Mouse (Mus musculus) T-cell, adult 2 months (primary cell): ENCODE data around the gene Zc3h4.
A peak's percentile ranks its signal among the peaks of the same experiment; 100 is the strongest.

Experiments used
- DNase-seq: peaks from one replicate; pipeline ENCODE4 v3.0.0; 2022; ENCODE audit warnings: low spot score

Zc3h4 gene

DNA sequence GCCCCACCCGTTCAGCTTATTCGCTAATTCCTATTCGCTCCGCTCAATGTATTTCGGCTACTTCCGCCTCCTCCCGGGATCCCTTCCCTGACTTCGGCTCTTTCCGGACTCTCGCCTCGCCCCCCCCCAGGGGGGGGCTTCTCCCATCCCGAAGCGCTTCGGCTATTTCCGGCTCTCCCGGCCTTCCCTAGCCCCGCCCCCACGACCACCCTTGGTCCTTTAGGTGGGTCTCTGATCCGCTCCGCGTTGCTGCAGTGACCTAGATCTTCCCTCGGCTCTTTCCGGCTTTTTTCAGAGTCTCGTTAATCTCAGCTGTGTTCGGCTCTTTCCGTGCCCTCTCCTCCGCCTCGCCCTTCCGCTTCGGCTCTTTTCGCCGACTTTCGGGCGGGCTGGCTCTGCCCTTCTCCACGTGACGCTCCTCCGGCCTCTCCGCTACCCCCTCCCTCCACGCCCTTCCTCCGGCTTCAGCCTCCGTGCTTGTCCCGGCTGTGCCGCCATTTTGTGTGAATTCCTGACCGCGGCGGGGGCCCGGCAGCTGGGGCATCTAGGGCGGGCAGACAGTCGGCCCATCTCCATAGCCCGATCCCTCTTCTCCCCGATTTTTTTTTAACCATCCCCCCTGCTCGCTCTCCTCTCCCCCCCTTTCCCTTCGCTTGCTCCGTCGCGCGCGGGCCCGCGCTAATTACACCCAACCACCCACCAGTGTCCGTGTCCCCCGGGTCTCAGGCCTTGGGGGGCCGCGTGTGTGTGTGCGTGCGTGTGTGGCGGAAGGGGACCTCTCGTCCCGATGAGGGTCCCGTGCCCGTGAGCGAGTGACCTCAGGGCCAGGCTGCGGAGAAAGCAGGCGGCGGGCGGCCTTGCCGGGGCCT, 656 bp upstream of the Zc3h4 start:
- peak; percentile 99 for DNase-seq

GRCm38 (mm10) chr7:16401991-16402431, 1.3 kb downstream of the Zc3h4 start:
- peak; percentile 39 for DNase-seq

GRCm38 (mm10) chr7:16402449-16402848, 1.7 kb downstream of the Zc3h4 start:
- DNase-seq: no peak

DNA sequence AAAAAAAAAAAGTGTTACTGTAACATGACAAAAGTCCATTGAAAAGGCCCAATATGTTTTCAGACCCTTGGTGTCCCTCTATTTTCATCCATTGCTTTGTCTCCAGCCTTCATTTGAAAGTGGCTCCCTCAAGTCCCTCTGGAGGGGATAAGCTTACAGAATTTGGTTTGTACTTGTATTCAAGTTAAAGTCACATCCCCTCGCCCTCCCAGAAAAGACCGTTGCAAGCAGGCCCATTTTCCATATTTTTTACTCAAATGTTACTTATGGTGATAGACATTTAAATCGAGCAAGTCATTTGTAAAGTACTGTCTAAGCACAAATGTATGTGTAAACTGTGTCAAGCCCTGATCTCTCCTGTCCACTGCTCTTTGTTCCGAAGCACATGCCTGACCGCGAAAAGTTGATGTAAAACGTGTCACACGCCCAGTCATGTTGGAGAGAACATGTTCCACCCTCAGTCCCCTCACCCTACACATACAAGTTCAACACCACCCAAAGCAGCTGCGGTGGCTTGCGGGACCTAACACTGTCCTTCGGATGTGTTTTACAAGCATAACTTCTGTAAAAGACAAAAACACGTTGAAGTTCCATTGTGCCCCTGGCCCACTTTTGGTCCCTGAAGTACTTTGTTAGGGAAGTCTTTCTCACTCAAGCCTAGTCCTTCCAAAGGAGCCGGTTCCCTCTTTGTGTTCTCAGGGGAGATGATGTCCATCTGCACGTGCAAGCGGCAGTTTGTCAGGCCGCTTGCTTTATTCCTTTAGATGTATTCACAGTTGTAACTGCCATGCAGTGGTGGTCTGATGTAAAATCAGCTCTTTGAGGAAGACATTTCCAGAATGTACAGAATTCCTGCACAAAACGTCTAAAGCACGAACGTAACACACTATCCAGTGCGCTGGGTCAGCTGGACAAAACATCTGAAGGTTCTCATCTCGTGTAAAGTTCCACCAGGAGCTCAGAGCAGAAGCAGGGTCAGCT, 2.5 kb downstream of the Zc3h4 start:
- no peak for DNase-seq

GRCm38 (mm10) chr7:16404315-16405072, 3.8 kb downstream of the Zc3h4 start:
- DNase-seq: no peak

DNA sequence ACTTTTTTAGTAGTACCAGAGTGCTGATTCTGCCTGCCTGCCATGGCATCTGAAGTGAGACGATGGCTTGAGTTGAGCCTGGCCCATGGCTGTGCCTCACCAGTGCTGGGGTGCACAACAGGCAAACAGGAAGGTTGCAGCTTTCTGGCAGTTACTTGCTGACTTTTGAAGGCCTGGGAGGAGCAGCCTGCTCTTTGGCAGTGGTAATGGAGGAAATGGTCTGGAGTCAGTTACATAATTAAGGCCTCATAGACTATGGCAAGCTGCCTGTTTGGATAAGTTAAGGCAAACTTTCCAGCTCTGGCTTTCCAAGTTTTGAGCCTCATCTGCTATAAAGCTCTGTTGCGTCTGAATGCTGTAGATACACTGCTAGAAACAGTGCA, 4.4 kb downstream of the Zc3h4 start:
- DNase-seq: peak; percentile 33

GRCm38 (mm10) chr7:16405516-16406351, 5.0 kb downstream of the Zc3h4 start:
- peak; percentile 77 for DNase-seq

- DNase-seq: no peak
Measured at GRCm38 (mm10) chr7:16406978-16407377, 6.3 kb downstream of the Zc3h4 start.

- DNase-seq: no peak
Measured at GRCm38 (mm10) chr7:16411100-16411499, 10.4 kb downstream of the Zc3h4 start.

DNA sequence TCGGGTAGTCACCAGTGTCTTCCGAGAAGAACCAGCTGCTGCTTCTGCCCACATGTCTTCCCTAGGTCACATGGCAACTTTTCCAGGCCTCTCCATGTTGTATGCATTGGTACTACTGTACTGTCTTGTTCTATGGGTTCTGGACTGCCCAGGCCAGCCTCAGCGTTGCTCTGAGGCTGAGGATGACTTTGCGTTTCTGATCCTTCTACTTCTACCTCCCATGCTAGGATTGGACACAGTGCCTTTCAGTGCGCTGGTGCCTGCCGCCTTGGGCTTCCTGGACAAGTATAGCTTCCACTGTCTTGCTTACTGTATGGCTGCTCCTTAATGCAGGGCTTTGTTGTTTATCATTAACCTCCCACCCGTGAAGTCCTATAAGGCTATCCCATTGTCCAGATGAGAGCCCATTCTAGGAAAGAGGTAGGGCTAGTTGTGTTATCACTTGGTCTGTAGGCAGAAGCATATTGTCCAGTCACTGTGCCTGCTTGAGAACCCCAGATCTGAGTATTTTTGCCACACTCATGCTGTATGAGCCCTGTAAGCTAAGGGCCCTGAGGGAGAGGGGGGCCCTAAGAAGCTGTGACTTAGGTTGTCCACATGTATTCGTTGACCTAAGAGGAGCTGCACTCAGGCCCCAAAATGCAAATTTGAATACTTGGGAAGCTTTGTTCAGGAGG, 11.6 kb downstream of the Zc3h4 start:
- DNase-seq: no peak

DNA sequence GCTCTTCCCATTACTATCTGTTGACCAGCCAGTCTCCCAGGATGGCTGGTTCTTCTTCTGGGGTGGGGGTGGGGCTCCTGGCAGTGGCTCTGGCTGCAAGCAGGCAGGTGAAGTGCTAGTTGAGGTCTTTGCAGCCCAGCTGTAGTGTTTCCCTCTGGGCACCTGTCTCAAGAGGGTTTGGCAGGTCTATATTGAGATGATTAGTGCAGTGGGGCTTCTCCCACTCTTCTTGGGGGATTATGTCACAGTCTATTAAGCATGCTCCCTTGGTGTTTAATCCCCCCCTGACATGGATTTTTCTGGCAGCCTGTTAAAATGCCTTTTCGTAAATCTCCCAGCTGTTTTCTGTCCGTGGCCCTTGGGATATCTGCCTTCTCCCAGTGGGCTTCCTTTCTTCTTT, 12.2 kb downstream of the Zc3h4 start:
- DNase-seq: no peak

DNA sequence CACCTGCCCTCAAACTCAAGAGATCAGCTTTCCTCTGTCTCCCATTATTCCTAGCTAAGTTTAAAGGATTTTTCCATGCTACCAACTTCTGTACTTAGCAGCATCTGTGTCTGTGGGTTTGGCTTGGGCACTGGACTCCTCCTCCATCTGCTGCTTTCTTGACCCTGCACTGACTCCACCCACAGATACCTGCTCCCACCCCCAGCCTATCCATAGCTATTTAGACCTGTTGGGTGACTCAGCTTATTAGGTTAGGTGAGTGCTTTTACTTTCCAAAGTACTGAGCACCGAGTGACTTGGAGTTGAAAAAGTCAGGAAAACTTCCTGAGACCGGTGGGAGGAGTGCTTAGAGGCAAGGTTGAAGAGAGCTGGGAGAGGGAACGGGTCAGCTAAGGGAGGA, 14.7 kb downstream of the Zc3h4 start:
- DNase-seq: no peak

DNA sequence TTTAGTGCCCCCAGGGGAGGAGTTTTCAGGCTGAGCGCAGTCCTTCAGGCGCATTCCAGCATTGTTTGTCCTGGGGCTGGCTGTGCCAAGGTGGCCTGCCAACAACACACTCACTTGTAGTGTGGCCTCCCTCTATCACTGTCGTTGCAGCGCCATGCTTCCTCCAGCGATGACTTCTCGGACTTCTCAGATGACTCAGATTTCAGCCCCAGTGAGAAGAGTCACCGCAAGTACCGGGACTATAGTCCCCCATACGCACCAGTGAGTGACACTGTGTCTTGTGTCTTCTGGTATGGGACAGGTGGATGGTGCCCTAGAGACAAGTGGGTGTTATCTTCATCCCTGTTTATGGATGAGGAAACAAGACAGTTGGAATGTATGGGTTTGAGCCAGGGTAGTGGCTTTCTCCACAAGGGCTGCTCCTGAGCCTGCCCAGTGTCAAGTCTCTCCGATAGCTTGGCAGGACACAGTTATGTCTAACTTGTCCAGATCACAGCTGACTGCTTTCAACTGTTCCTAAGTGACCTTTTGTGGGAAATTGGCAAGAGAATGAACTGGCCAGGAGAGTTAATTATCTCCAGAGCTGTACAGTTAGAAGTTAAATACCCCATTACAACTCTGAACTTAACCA, 16.5 kb downstream of the Zc3h4 start:
- DNase-seq: no peak

- DNase-seq: no peak
Measured at GRCm38 (mm10) chr7:16418713-16419112, 18.0 kb downstream of the Zc3h4 start.

GRCm38 (mm10) chr7:16420493-16421118, 19.9 kb downstream of the Zc3h4 start:
- DNase-seq: no peak

GRCm38 (mm10) chr7:16422222-16422856, 21.6 kb downstream of the Zc3h4 start:
- no peak for DNase-seq

DNA sequence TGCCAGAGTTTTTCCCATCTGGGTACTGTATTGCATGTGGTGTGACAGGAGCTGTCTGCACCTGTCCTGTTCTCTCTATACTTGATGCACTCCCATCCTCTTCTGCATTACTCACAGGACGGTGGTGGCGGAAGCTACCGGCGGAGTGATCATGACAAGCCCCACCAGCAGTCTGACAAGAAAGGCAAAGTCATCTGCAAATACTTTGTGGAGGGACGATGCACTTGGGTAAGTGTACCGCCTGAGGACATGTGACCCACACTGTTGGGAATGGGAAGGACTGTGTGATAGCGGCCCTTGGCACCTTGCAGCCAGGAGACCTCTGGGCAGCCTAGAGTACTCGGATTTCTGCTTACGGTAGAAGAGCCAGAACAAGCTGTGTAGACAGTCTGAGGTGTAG, 23.0 kb downstream of the Zc3h4 start:
- no peak for DNase-seq

GRCm38 (mm10) chr7:16425721-16426120, 25.0 kb downstream of the Zc3h4 start:
- DNase-seq: no peak

DNA sequence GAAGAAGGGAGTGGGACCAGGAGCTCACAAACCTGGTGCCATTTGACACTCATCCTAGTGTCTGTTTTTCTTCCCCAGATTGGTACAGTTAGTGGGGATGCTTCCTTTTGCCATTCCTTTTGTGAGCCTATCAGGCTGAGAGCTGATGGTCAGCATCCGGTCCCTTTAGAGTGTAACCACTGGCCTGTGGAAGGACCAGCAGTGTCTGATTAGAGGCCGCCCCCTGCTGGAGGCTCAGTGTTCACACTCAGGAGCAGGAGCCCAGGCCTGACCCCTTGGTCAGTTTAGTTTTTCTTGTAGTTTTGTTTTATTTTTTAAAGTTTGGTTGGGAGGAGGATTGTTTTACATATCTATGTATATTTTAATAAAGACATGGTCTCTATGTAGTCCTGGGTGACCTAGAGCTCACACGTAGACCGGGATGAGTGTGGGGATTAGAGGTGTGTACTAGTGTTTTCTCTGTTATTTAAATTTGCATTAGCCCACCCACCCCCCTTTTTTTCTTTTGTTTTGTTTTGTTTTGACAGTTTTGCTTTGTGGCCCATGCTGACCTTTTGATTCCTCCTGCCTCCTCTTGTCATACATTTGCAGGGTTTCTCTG, 25.5 kb downstream of the Zc3h4 start:
- peak; percentile 46 for DNase-seq
